Mouse (Mus musculus) CD4-positive helper T cell, adult 2 months (primary cell): ENCODE measurements around the gene Fam172a.
A peak's percentile ranks its signal among the peaks of the same experiment; 100 is the strongest.

Source experiments
- DNase-seq: peaks from one replicate; pipeline ENCODE4 v3.0.0-alpha.2; 2012; ENCODE audit warnings: low read depth, missing footprints, low spot score

The Fam172a gene

GRCm38 (mm10) chr13:78198391-78198870 is 496.6 kb downstream of the Fam172a start:
- DNase-seq = no peak

GRCm38 (mm10) chr13:78198871-78199641 is 497.2 kb downstream of the Fam172a start:
- DNase-seq = no peak

- DNase-seq = no peak
Observed at GRCm38 (mm10) chr13:78199642-78200160, 497.9 kb downstream of the Fam172a start, which contains the start of gene Nr2f1. TSS of gene Nr2f1 (minus strand) at chr13:78199757.

GRCm38 (mm10) chr13:78200407-78200806 is 498.6 kb downstream of the Fam172a start:
- no peak for DNase-seq

- peak; percentile 53 for DNase-seq
Observed at GRCm38 (mm10) chr13:78200991-78201870, 499.4 kb downstream of the Fam172a start.

- DNase-seq = no peak
Observed at GRCm38 (mm10) chr13:78201871-78202565, 500.2 kb downstream of the Fam172a start.

GRCm38 (mm10) chr13:78202574-78203347 is 500.9 kb downstream of the Fam172a start:
- no peak for DNase-seq

- no peak for DNase-seq
Observed at GRCm38 (mm10) chr13:78203348-78204061, 501.7 kb downstream of the Fam172a start.

GRCm38 (mm10) chr13:78205426-78205825 is 503.6 kb downstream of the Fam172a start:
- no peak for DNase-seq

- DNase-seq = no peak
Observed at GRCm38 (mm10) chr13:78206891-78207430, 505.1 kb downstream of the Fam172a start.

GRCm38 (mm10) chr13:78207796-78208645 is 506.2 kb downstream of the Fam172a start:
- no peak for DNase-seq

GRCm38 (mm10) chr13:78208689-78209410 is 507.0 kb downstream of the Fam172a start:
- DNase-seq = no peak

- no peak for DNase-seq
Observed at GRCm38 (mm10) chr13:78209611-78210028, 507.8 kb downstream of the Fam172a start.

- DNase-seq = no peak
Observed at GRCm38 (mm10) chr13:78210029-78210747, 508.4 kb downstream of the Fam172a start.

- no peak for DNase-seq
Observed at GRCm38 (mm10) chr13:78210748-78211089, 508.9 kb downstream of the Fam172a start.

GRCm38 (mm10) chr13:78211231-78212010 is 509.6 kb downstream of the Fam172a start:
- DNase-seq = no peak

- DNase-seq = no peak
Observed at GRCm38 (mm10) chr13:78212111-78212510, 510.3 kb downstream of the Fam172a start.
